Mouse (Mus musculus): ENCODE data around the gene P2ry10.
"Not testable (repeated sequence)": the region's sequence is repeated elsewhere in the genome, so short reads cannot be mapped to it uniquely, and the experiment has no call there.

Gene P2ry10

GRCm38 (mm10) chrX:107088177-107088576 is at the start of gene P2ry10:
P2ry10 (plus strand) TSS chrX:107088492.
- no peak for DNase-seq

GRCm38 (mm10) chrX:107039146-107039545 is 49.1 kb upstream of the P2ry10 start:
- no peak for DNase-seq

- DNase-seq: no peak
Observed at GRCm38 (mm10) chrX:107039635-107040034, 48.7 kb upstream of the P2ry10 start.

GRCm38 (mm10) chrX:107042367-107042766 is 45.9 kb upstream of the P2ry10 start:
- DNase-seq: no peak

- DNase-seq: not testable (repeated sequence)
Observed at GRCm38 (mm10) chrX:107083407-107083806, 4.9 kb upstream of the P2ry10 start.

- no peak for DNase-seq
Observed at GRCm38 (mm10) chrX:107084320-107084719, 4.0 kb upstream of the P2ry10 start.

- no peak for DNase-seq
Observed at GRCm38 (mm10) chrX:107089131-107089530, 839 bp downstream of the P2ry10 start.

- no peak for DNase-seq
Observed at GRCm38 (mm10) chrX:107089930-107090329, 1.6 kb downstream of the P2ry10 start.

- no peak for DNase-seq
Observed at GRCm38 (mm10) chrX:107095633-107096032, 7.3 kb downstream of the P2ry10 start.

GRCm38 (mm10) chrX:107116333-107116732 is 28.0 kb downstream of the P2ry10 start:
- no peak for DNase-seq

GRCm38 (mm10) chrX:107116987-107117386 is 28.7 kb downstream of the P2ry10 start:
- no peak for DNase-seq

GRCm38 (mm10) chrX:107143184-107143583 is 54.9 kb downstream of the P2ry10 start:
- DNase-seq: no peak

- no peak for DNase-seq
Observed at GRCm38 (mm10) chrX:107143930-107144329, 55.6 kb downstream of the P2ry10 start.

- DNase-seq: no peak
Observed at GRCm38 (mm10) chrX:107148681-107149080, 60.4 kb downstream of the P2ry10 start, which contains the start of gene P2ry10b. P2ry10b (plus strand) TSS chrX:107148927.

- no peak for DNase-seq
Observed at GRCm38 (mm10) chrX:107149391-107149993, 61.2 kb downstream of the P2ry10 start.

- DNase-seq: no peak
Observed at GRCm38 (mm10) chrX:107150027-107150426, 61.7 kb downstream of the P2ry10 start.

GRCm38 (mm10) chrX:107150752-107151515 is 62.6 kb downstream of the P2ry10 start:
- DNase-seq: no peak

Data from cerebellum, adult 8-10 months (tissue).